Mouse (Mus musculus): Measurements from ENCODE around the gene Cygb.

DNA sequence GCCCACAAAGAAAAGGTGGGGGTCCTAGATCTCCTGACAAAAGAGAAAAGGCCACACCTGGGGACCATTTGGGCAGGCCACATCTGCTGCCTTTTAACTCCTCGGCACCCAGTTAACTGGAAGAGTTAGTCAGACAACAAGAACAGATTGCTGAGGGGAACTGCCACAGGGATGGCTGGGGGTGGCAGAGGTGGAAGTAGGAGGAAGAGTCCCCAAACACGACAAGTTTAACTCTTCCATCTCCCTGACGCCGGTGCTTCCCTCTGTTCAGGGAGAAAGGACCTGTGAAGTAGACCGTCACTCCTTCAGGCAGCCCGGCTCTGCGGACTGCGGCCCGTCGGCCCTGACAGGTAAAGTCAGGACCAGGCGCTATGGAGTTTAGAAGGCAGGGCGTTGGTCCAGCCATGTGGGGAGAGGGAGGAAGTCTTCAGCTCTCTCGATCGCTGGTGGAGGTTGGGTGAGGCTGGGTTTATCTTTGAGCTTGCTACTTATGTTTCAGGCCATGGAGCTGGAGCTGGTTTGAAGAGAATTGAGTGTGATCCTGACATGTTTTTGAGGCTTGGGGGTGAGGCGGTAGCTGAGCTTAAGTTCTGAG lies 5.0 kb upstream of the Cygb start:
- TF ChIP-seq CHD1 (IDR thresholded peaks at IDR 0.05; ENCODE audit: low read depth, low read length): peak; percentile 70; the same call in 1 of the 2 replicates
- TF ChIP-seq ZNF384 (IDR thresholded peaks at IDR 0.05; ENCODE audit: low read depth, low read length): no peak
